Mouse (Mus musculus) G1E-ER4 (cell line): ENCODE data around the gene Treml2. TPM values are rescaled to one million over a fixed set of nuclear protein-coding genes. Genes with fewer than 3 reads are reported as not detected.
"Not testable (repeated sequence)": the region's sequence is repeated elsewhere in the genome, so short reads cannot be mapped to it uniquely, and the experiment has no call there.

ENCODE experiments used
- GATA1 ChIP-seq: IDR thresholded peaks from one replicate; pipeline ENCODE4 v1.8.0; 2012; ENCODE audit warnings: low read length, inconsistent platforms
- polyA plus RNA-seq: library from polyadenylated mRNA; stranded (reverse); fragments of >175 nt; gene quantifications from 2 replicates; pipeline ENCODE4 v1.2.3, GENCODE M21; 2012

The Treml2 gene
- polyA plus RNA-seq, 1 experiment: 15.1 TPM

DNA sequence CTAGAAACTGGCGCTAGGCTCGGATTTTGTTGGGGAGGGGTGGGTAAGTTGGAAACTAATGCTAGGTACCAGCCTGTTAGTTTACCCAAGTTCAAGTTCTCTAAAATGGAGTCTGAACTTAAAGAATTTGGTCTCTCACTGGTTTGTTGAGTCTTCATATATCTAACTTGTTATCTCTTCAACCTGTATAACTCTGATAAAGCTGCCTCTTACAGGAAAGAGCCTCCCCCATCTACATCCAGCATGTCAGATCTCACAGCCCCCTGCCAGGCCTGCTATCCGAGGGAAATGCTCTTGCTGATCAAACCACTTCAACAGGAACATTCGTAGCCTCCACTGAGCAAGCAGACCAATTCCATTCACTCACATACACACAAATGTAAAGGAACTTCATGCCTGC is 20.3 kb upstream of the Treml2 start:
- no peak for TF ChIP-seq GATA1

DNA sequence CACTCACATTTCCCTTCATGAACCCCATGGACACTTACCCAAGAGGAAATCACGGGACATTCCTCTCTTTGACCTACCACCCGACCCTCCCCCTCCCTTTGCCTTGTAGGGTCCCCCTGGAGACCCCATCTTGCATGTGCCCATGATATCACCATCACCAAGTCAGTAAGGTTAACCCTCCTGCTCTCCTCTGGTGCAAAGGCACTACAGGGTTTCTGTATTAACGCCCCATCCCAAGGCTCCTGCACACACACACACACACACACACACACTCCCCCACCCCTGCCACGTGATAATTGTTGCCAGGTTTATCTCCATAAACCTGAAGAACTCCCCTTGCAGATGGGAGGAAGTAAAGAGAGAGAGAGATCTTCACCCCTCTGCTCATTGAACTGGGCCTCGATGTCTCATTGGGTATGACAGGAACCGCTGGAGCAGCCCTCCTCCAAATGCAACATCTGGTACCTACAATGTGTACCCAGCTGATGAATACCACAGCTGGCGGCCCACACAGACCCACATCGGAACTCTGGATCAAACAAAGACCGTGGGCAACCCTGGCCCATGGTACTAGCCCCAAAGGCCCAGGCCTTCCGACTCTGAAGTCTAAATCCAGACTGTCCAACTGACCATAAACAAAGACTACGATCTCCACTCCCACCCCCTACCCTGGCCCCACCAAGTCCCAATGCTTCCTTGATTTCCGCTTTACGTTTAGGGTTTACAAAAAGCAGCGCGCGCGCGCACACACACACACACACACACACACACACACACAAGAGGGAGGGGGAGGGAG is 18.2 kb upstream of the Treml2 start:
- no peak for TF ChIP-seq GATA1

GRCm38 (mm10) chr17:48281739-48282085 is 17.6 kb upstream of the Treml2 start:
- TF ChIP-seq GATA1: no peak

GRCm38 (mm10) chr17:48286765-48287164 is 12.5 kb upstream of the Treml2 start:
- TF ChIP-seq GATA1: no peak

GRCm38 (mm10) chr17:48287276-48287675 is 12.0 kb upstream of the Treml2 start:
- TF ChIP-seq GATA1: no peak

GRCm38 (mm10) chr17:48293500-48294194 is 5.7 kb upstream of the Treml2 start:
- no peak for TF ChIP-seq GATA1

- no peak for TF ChIP-seq GATA1
Observed at GRCm38 (mm10) chr17:48299756-48300155, 458 bp downstream of the Treml2 start.

- no peak for TF ChIP-seq GATA1
Observed at GRCm38 (mm10) chr17:48300199-48300598, 901 bp downstream of the Treml2 start.

DNA sequence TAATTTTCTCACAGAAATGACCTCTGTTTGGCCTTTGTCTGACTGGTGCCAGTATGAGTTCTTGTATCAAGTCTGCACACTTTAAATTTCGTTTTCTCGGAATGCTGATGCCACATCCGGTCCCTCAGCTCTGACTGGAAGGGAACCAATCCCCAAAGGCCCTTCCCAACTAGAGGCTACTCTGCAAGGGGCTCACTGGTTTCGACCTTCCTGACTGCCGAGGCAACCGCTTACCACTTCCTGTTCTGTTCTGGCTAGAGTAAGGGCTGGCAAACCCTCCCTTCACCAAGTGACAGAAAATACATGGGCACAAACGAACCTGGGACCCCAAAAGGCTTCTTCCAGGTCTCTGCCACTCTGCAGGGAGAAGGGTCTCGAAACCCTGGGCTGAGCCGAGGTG is 1.6 kb downstream of the Treml2 start:
- TF ChIP-seq GATA1: no peak

DNA sequence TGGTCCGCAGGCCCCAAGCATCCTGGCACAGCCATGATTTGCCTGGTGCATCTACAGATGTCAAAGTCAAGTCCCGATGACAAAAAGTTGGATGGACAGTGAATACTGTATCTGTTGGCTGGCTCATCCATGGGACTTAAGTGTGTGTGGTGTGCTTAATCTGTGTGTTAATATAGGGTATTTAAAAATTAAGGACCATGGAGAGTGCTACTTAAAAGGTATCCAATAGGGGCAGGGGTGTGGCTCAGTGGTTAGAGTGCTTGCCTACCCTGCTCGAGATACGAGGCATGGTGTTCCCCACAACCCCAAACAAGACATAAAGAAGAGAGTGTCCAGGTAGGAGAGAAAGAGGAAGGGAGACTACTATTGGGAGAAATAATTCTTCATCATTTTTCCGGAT is 2.5 kb downstream of the Treml2 start:
- TF ChIP-seq GATA1: no peak

DNA sequence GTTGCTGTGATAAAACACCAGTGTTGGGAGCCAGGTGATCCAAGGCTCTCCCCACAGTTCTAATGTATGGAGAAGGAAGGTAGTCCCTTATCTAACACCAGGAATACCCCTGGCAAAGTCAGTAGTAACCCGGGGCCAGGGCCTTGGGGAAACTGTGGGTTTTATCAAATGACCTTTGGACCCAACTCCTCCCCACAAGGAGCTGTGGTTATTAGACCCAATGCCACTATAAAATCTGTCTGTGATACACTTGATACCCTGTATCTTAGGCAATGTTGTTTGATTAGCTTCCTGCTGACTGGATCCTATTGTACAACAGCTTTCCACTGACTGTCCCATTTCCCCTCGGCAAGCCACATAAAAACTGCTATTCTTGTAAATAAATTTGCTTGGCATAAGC is 12.8 kb downstream of the Treml2 start:
- TF ChIP-seq GATA1: no peak

DNA sequence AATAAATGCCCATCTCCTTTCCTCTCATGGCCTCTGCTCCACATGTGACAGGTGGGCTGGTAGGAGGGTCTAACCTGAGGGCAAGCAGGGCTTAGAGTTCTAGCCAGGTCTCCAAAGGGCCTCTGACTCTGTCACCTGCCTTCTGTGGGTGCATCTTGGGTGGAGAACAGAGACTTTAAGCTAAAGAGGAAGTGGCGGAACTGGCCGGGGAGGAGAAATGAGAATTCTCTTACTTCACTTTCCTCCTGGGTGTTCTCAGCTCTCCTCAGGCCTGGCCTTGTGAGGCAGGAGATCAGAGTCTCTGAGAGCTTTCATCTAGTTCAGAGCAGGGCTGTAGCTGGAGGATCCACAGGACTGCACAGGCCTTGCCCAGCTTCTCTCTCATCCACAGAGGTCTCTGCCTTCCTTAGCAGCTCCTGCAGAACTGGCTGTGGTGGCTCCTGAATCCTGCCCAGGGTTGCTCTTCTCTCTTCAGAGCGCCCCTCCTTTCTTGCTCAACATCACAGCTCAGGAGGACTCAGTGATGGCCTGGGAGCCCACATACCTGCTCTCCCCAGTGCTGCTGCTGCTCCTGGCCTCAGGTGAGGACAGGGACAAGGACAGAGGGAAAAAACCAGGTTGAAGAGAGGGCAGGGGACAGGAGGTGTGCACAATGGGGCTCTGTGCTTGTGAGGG is 16.7 kb downstream of the Treml2 start, which contains the start of gene B430306N03Rik:
TSS of gene B430306N03Rik (plus strand) at position 237 of the 675 bp plus-strand sequence.
- TF ChIP-seq GATA1: not testable (repeated sequence)

DNA sequence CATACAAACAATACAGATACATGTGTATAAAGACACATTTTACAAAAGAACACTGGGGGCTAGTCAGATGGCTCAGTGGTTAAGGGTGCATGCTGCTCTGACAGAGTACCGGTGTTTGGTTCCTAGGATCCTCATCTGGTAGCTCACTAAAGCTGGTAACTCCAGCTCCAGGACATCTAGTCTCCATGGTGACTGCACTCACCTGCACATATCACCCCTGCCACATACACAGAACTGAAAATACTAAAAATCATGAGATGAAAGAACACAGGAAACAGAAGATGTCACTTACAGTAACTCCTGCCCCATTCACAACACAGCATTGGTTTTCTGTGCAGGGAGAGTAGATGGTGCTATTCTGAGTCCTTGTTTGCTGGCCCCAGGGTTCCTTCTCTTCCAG is 19.4 kb downstream of the Treml2 start:
- TF ChIP-seq GATA1: no peak

- TF ChIP-seq GATA1: peak; percentile 34
Observed at GRCm38 (mm10) chr17:48321279-48321678, 22.0 kb downstream of the Treml2 start.

DNA sequence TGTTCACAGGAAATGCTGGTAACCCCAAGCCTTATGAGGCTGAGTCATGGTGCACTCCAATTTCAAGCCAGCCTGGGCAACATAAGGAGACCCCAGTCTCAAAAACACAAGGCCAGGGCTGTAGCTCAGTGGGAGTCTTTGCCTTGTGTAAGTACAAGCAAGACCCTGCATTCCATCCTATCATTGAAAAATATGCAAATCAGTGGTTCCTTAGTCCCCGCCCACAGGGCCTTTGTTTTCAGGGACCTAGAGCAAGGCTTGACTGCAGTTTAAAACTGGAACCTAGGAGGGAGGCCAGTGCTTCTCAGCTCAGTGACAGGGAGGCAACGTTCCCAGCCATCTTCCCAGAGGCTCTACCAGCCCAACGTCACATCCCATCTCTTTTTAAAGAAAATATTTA is 23.9 kb downstream of the Treml2 start:
- no peak for TF ChIP-seq GATA1

DNA sequence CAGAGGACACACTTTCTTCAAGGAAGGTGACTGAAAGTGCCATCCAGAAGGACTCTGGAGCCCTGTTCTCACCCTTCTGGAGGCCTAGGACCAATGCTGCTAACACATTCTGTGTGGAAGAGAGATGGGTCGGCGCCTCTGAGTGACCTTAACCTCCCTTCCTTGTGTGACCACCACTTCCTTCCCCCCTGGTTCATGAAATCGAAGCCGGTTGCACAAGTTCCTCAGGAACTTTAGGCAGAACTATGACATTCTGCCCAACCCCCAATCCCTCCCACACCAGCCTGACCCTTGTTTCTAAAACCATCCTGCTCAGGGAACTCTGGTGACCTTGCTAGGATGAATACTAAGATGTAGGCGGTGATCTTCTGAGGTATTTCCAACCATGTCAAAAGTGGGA is 25.0 kb downstream of the Treml2 start:
- TF ChIP-seq GATA1: no peak
